Mouse (Mus musculus) CH12.LX (cell line): ENCODE data around the gene Prr12. TPM values are rescaled to one million over a fixed set of nuclear protein-coding genes. Genes with fewer than 3 reads are reported as not detected.

Experiments used
- DNase-seq: peaks from one replicate; pipeline ENCODE4 v3.0.0-alpha.2; 2013; ENCODE audit errors: extremely low read depth
- H3K27ac ChIP-seq: 2 replicates; pipeline ENCODE4 v1.5.1; 2012; ENCODE audit warnings: low read depth, mild to moderate bottlenecking, control low read depth, moderate library complexity; ENCODE audit not compliant: insufficient read depth
- H3K27me3 ChIP-seq: replicated peaks from 2 replicates; pipeline ENCODE3; 2012; ENCODE audit warnings: inconsistent platforms
- H3K36me3 ChIP-seq, 2 experiments: replicated peaks in 1 of 2; 2 replicates each; pipeline versions ENCODE3 to v1.6.1; 2012; ENCODE audit warnings: inconsistent platforms in 1 of 2, low read length in 1 of 2, mild to moderate bottlenecking in 1 of 2, mixed read lengths in 1 of 2, moderate library complexity in 1 of 2; ENCODE audit not compliant: control insufficient read depth in 1 of 2, insufficient read depth in 1 of 2
- H3K4me1 ChIP-seq, 2 experiments: 2 replicates each; pipeline ENCODE4 v1.6.1; 2012; ENCODE audit warnings: inconsistent platforms in 1 of 2, moderate library complexity in 1 of 2; ENCODE audit not compliant: insufficient read depth in 2 of 2, control insufficient read depth in 1 of 2
- H3K4me2 ChIP-seq: 2 replicates; pipeline ENCODE4 v1.6.1; 2012; ENCODE audit warnings: low read depth, mild to moderate bottlenecking, control low read depth; ENCODE audit not compliant: poor library complexity, insufficient read depth, severe bottlenecking
- H3K4me3 ChIP-seq, 3 experiments: fragments of 150-350 bp in 1 of 3; sonication (generic) in 1 of 3; replicated peaks in 1 of 3; 2 replicates each; pipeline versions ENCODE3 to v1.5.1; 2011 to 2012; ENCODE audit warnings: low read depth in 2 of 3, low read length in 2 of 3, mild to moderate bottlenecking in 2 of 3, moderate library complexity in 2 of 3, control low read depth in 1 of 3, improper control_type of control experiment in 1 of 3, inconsistent platforms in 1 of 3, mixed read lengths in 1 of 3; ENCODE audit not compliant: poor library complexity in 1 of 3
- H3K79me2 ChIP-seq: replicated peaks from 2 replicates; pipeline ENCODE4 v1.6.1; 2012; ENCODE audit warnings: mild to moderate bottlenecking, moderate library complexity; ENCODE audit not compliant: control insufficient read depth, poor library complexity, insufficient read depth, severe bottlenecking; ENCODE audit errors: extremely low read depth
- H3K9ac ChIP-seq: 2 replicates; pipeline ENCODE4 v1.6.1; 2012; ENCODE audit warnings: low read depth, mild to moderate bottlenecking, control low read depth, moderate library complexity; ENCODE audit not compliant: insufficient read depth
- H3K9me3 ChIP-seq: replicated peaks from 2 replicates; pipeline ENCODE3; 2012; ENCODE audit warnings: low read length, inconsistent platforms, mixed read lengths
- BHLHE40 ChIP-seq: IDR thresholded peaks from 2 replicates; pipeline ENCODE4 v1.6.1; 2011; ENCODE audit warnings: mild to moderate bottlenecking, low read depth, low read length, improper control_type of control experiment
- CHD1 ChIP-seq: IDR thresholded peaks from 2 replicates; pipeline ENCODE4 v1.6.1; 2012; ENCODE audit warnings: low read depth, low read length, improper control_type of control experiment, inconsistent platforms
- CHD2 ChIP-seq: IDR thresholded peaks from 2 replicates; pipeline ENCODE4 v1.6.1; 2011; ENCODE audit warnings: low read length, improper control_type of control experiment
- CTCF ChIP-seq, 2 experiments: IDR thresholded peaks in 1 of 2; conservative IDR thresholded peaks in 1 of 2; 2 replicates each; pipeline ENCODE4 v1.5.1; 2011 to 2012; ENCODE audit warnings: low read depth in 2 of 2, low read length in 2 of 2, improper control_type of control experiment in 1 of 2, inconsistent platforms in 1 of 2, mild to moderate bottlenecking in 1 of 2, moderate library complexity in 1 of 2
- E2F4 ChIP-seq: IDR thresholded peaks from 2 replicates; pipeline ENCODE4 v1.6.1; 2011; ENCODE audit warnings: low read depth, low read length, improper control_type of control experiment; ENCODE audit not compliant: insufficient replicate concordance
- ELF1 ChIP-seq: IDR thresholded peaks from 2 replicates; pipeline ENCODE4 v1.6.1; 2014; ENCODE audit warnings: low read depth, mild to moderate bottlenecking, inconsistent platforms, low read length, improper control_type of control experiment
- EP300 ChIP-seq: IDR thresholded peaks from 2 replicates; pipeline ENCODE4 v1.6.1; 2011; ENCODE audit warnings: low read length, improper control_type of control experiment
- ETS1 ChIP-seq: conservative IDR thresholded peaks from 2 replicates; pipeline ENCODE4 v1.6.1; 2012; ENCODE audit warnings: low read depth, mild to moderate bottlenecking, inconsistent platforms, low read length, improper control_type of control experiment, moderate library complexity
- GABPA ChIP-seq: IDR thresholded peaks from 2 replicates; pipeline ENCODE4 v1.6.1; 2012; ENCODE audit warnings: low read depth, low read length, improper control_type of control experiment, inconsistent platforms; ENCODE audit not compliant: insufficient replicate concordance
- JUN ChIP-seq: IDR thresholded peaks from 2 replicates; pipeline ENCODE4 v1.6.1; 2011; ENCODE audit warnings: low read depth, mild to moderate bottlenecking, low read length, improper control_type of control experiment, moderate library complexity; ENCODE audit not compliant: insufficient read depth
- JUND ChIP-seq: conservative IDR thresholded peaks from 2 replicates; pipeline ENCODE4 v1.6.1; 2011; ENCODE audit warnings: low read depth, low read length, improper control_type of control experiment
- KAT2A ChIP-seq: IDR thresholded peaks from 2 replicates; pipeline ENCODE4 v1.6.1; 2012; ENCODE audit warnings: low read length, improper control_type of control experiment, inconsistent platforms; ENCODE audit not compliant: insufficient replicate concordance
- NELFE ChIP-seq: IDR thresholded peaks from 2 replicates; pipeline ENCODE4 v1.6.1; 2011; ENCODE audit warnings: low read depth, low read length, improper control_type of control experiment
- PAX5 ChIP-seq: IDR thresholded peaks from 2 replicates; pipeline ENCODE4 v1.6.1; 2012; ENCODE audit warnings: low read length, inconsistent platforms, mixed read lengths
- POLR2A ChIP-seq: IDR thresholded peaks from 2 replicates; pipeline ENCODE4 v1.6.1; 2011; ENCODE audit warnings: low read depth, mild to moderate bottlenecking, improper control_type of control experiment, low read length
- RAD21 ChIP-seq: IDR thresholded peaks from 2 replicates; pipeline ENCODE4 v1.6.1; 2011; ENCODE audit warnings: low read depth, mild to moderate bottlenecking, low read length, improper control_type of control experiment, moderate library complexity
- RCOR1 ChIP-seq: conservative IDR thresholded peaks from 2 replicates; pipeline ENCODE4 v1.6.1; 2012; ENCODE audit warnings: low read depth, mild to moderate bottlenecking, inconsistent platforms, low read length, improper control_type of control experiment
- SIN3A ChIP-seq: IDR thresholded peaks from 2 replicates; pipeline ENCODE4 v1.6.1; 2012; ENCODE audit warnings: low read length, improper control_type of control experiment, inconsistent platforms
- SMC3 ChIP-seq: IDR thresholded peaks from 2 replicates; pipeline ENCODE4 v1.6.1; 2011; ENCODE audit warnings: low read depth, low read length, improper control_type of control experiment
- TBP ChIP-seq: conservative IDR thresholded peaks from 2 replicates; pipeline ENCODE4 v1.6.1; 2011; ENCODE audit warnings: low read depth, low read length, improper control_type of control experiment
- TCF12 ChIP-seq: IDR thresholded peaks from 2 replicates; pipeline ENCODE4 v1.6.1; 2014; ENCODE audit warnings: low read depth, mild to moderate bottlenecking, inconsistent platforms, low read length, improper control_type of control experiment
- UBTF ChIP-seq: IDR thresholded peaks from 2 replicates; pipeline ENCODE4 v1.6.1; 2012; ENCODE audit warnings: low read depth, mild to moderate bottlenecking, inconsistent platforms, low read length, improper control_type of control experiment, moderate library complexity
- USF1 ChIP-seq: IDR thresholded peaks from 2 replicates; pipeline ENCODE4 v1.6.1; 2014; ENCODE audit warnings: low read depth, mild to moderate bottlenecking, inconsistent platforms, low read length, improper control_type of control experiment
- ZC3H11A ChIP-seq: IDR thresholded peaks from 2 replicates; pipeline ENCODE4 v1.6.1; 2012; ENCODE audit warnings: low read depth, mild to moderate bottlenecking, inconsistent platforms, low read length, improper control_type of control experiment
- ZMIZ1 ChIP-seq: IDR thresholded peaks from 2 replicates; pipeline ENCODE4 v1.6.1; 2012; ENCODE audit warnings: low read depth, mild to moderate bottlenecking, inconsistent platforms, low read length, improper control_type of control experiment
- ZNF384 ChIP-seq: IDR thresholded peaks from 2 replicates; pipeline ENCODE4 v1.6.1; 2012; ENCODE audit warnings: low read depth, low read length, improper control_type of control experiment, inconsistent platforms
- dilution Hi-C: fragments of 300-500 bp; cut with MboI; formaldehyde crosslinking; loops from 2 replicates; pipeline ENCODE4 v1.14.3; 2020; ENCODE audit warnings: low sequenced_read_pairs; ENCODE audit not compliant: extremely low pct_unique_long_range_greater_than_20kb, extremely low pct_ligation_motif_present
- in situ Hi-C: fragments of 300-500 bp; cut with MboI; formaldehyde crosslinking; loops from 3 replicates; pipeline ENCODE4 v1.14.3; 2019; ENCODE audit warnings: low sequenced_read_pairs, low pct_ligation_motif_present, low pct_unique_long_range_greater_than_20kb, mixed read lengths
- polyA plus RNA-seq: library from polyadenylated mRNA; unstranded; fragments of >175 nt; gene quantifications from 2 replicates; pipeline ENCODE4 v1.2.1, GENCODE M21; 2012; ENCODE audit warnings: low read depth; ENCODE audit not compliant: insufficient read length
- total RNA-seq, 2 experiments: library from RNA; depleted of rRNA; stranded (reverse); fragments of 300-350 nt in 1 of 2; fragments of >200 nt in 1 of 2; gene quantifications; 2 replicates each; pipeline ENCODE4 v1.2.3; 2012 to 2014

Gene Prr12
- total and polyA plus RNA-seq, 3 experiments: 1.2 to 20.5 (median 6.5) TPM

GRCm38 (mm10) chr7:45078513-45078912 is 25.8 kb upstream of the Prr12 start (continued):
- TF ChIP-seq EP300: no peak

DNA sequence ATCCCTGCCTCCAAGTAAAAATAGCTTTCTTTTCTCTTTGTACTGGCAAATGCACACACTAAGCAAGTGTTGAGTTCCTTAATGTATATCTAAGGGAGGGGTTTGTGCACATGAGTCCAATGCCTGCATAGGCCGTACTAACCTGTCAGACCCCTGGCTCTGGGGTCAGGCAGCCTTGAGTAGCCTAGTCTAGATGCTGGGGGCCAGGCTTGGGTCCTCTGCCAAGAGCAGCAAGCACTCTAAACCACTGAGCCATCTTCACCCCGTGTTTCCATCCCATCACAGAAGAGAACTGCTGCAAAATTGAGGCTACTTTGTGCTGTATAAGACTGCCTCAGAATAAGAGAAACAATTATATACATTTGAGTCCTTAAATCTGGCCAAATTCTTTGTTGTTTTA is 25.1 kb upstream of the Prr12 start:
- in situ Hi-C loops (no loop called here), dilution Hi-C loops (no loop called here)
- peaks cover 47 to 57% of the 10 kb centered on the region in 2 experiments for H3K36me3 ChIP-seq

GRCm38 (mm10) chr7:45077322-45077721 is 24.6 kb upstream of the Prr12 start:
- in situ Hi-C loops: no loop called here

More for the DNA sequence above, 25.1 kb upstream of the Prr12 start:
- no peak overlapping the region for H3K9ac ChIP-seq
- H3K4me3 ChIP-seq: no peak overlapping the region
- no peak overlapping the region for H3K4me2 ChIP-seq
- peaks cover 4 to 11% of the 10 kb centered on the region in 2 experiments; a peak in 1 of 4 replicates for H3K4me1 ChIP-seq
- no peaks in the 10 kb centered on the region for H3K27me3 ChIP-seq
- H3K79me2 ChIP-seq: peaks cover 3% of the 10 kb centered on the region; the same call in 1 of the 2 replicates
- TF ChIP-seq USF1: no peak
- no peak for TF ChIP-seq CHD2
- TF ChIP-seq RAD21: no peak
- TF ChIP-seq ETS1: no peak
- TF ChIP-seq TBP: no peak
- TF ChIP-seq SMC3: no peak
- no peak for DNase-seq
- no peak overlapping the region for H3K27ac ChIP-seq
- H3K9me3 ChIP-seq: no peaks in the 10 kb centered on the region

DNA sequence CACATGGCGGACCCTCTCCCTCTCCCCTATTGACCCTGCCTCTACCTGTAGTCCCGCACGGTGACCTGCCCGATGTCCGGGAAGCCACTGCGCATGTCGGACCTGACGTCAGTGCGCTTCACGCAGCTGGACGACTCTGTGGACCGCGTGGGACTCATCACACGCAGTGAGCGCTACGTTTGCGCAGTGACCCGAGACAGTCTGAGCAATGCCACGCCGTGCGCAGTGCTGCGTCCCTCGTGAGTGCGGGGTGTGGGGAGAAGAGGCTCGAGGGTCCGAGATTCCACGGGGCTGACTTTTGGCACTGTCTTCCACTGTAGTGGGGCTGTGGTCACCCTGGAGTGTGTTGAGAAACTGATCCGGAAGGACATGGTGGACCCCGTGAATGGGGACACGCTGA is 23.8 kb upstream of the Prr12 start:
- Histone ChIP-seq H3K9me3 (no peaks in the 10 kb centered on the region), H3K36me3 (peaks cover 47 to 58% of the 10 kb centered on the region in 2 experiments), H3K27ac (no peak overlapping the region; the same call in 1 of the 2 replicates), H3K4me1 (peaks cover 4 to 8% of the 10 kb centered on the region in 2 experiments; a peak in 1 of 4 replicates), H3K9ac (no peak overlapping the region), H3K79me2 (peaks cover 9% of the 10 kb centered on the region; the same call in 1 of the 2 replicates), H3K4me3 (no peak overlapping the region), H3K27me3 (no peaks in the 10 kb centered on the region), H3K4me2 (no peak overlapping the region)
- in situ Hi-C loops: no loop called here
- dilution Hi-C loops: no loop called here
- DNase-seq: no peak
- TF ChIP-seq JUND (no peak), POLR2A (no peak), ZC3H11A (no peak), UBTF (no peak), SMC3 (no peak), PAX5 (no peak), RAD21 (no peak), CHD1 (no peak), GABPA (no peak), ELF1 (no peak), CTCF (conservative IDR thresholded peaks at IDR 0.05 in 1 of 2, IDR thresholded peaks at IDR 0.05 in 1 of 2; ENCODE audit: low read depth in 2 of 2, low read length in 2 of 2) (no peak), NELFE (no peak), TBP (no peak), ZNF384 (no peak), TCF12 (no peak), BHLHE40 (no peak), ETS1 (no peak), RCOR1 (no peak), ZMIZ1 (no peak)

More at GRCm38 (mm10) chr7:45077322-45077721, 24.6 kb upstream of the Prr12 start:
- no peak for DNase-seq
- Histone ChIP-seq H3K79me2 (peaks cover 6% of the 10 kb centered on the region; the same call in 1 of the 2 replicates), H3K27ac (no peak overlapping the region), H3K4me3 (no peak overlapping the region), H3K9me3 (no peaks in the 10 kb centered on the region), H3K4me1 (peaks cover 4 to 8% of the 10 kb centered on the region in 2 experiments; a peak in 1 of 4 replicates), H3K9ac (no peak overlapping the region), H3K4me2 (no peak overlapping the region), H3K36me3 (peaks cover 47 to 58% of the 10 kb centered on the region in 2 experiments), H3K27me3 (no peaks in the 10 kb centered on the region)
- dilution Hi-C loops: no loop called here
- no peak for TF ChIP-seq E2F4
- TF ChIP-seq JUN: no peak
- no peak for TF ChIP-seq ZMIZ1
- TF ChIP-seq ETS1: no peak
- no peak for TF ChIP-seq KAT2A
- TF ChIP-seq ZNF384: no peak
- TF ChIP-seq SIN3A: no peak
